Mouse (Mus musculus): ENCODE measurements at regions not wholly inside any gene's neighbourhood (a gene's known extent, or its start where the extent isn't known, plus 50 kb on each side); places are given as distances from the start of the nearest gene placed in this dataset.
A peak's percentile ranks its signal among the peaks of the same experiment; 100 is the strongest.

- DNase-seq, result no peak
These were observed 55.8 kb downstream of the Camk2n1 start for GRCm38 (mm10) chr4:138509901-138510300.

GRCm38 (mm10) chr4:138513876-138514275 is 59.8 kb downstream of the Camk2n1 start:
- no peak overlapping the region for H3K27ac ChIP-seq (ENCODE audit: insufficient read depth, low read depth, low read length)
- WGBS, result 36% methylated on average over 2 of the region's 2 CpGs
- no peak for TF ChIP-seq CTCF (conservative IDR thresholded peaks at IDR 0.05; ENCODE audit: insufficient read depth, insufficient read length, low read depth, low read length)
- TF ChIP-seq POLR2A (IDR thresholded peaks at IDR 0.05; ENCODE audit: low read depth, low read length), result no peak
- H3K4me1 ChIP-seq (ENCODE audit: control insufficient read depth, insufficient read depth, low read length), result peaks cover 8% of the 10 kb centered on the region
- H3K27me3 ChIP-seq (replicated peaks; ENCODE audit: control insufficient read depth, insufficient read depth, low read length), result no peaks in the 10 kb centered on the region
- peak; percentile 62 for DNase-seq
- H3K36me3 ChIP-seq (ENCODE audit: control insufficient read depth, insufficient read depth, low read length), result no peaks in the 10 kb centered on the region
- H3K4me3 ChIP-seq (ENCODE audit: insufficient read depth, low read depth, low read length), result no peak overlapping the region

More at GRCm38 (mm10) chr4:138509901-138510300, 55.8 kb downstream of the Camk2n1 start:
- H3K36me3 ChIP-seq (ENCODE audit: control insufficient read depth, insufficient read depth, low read length), result no peaks in the 10 kb centered on the region
- no peaks in the 10 kb centered on the region for H3K27me3 ChIP-seq (replicated peaks; ENCODE audit: control insufficient read depth, insufficient read depth, low read length)
- H3K4me1 ChIP-seq (ENCODE audit: control insufficient read depth, insufficient read depth, low read length), result no peaks in the 10 kb centered on the region
- WGBS, result 40% methylated on average over 11 of the region's 11 CpGs
- no peak overlapping the region for H3K27ac ChIP-seq (ENCODE audit: insufficient read depth, low read depth, low read length)
- H3K4me3 ChIP-seq (ENCODE audit: insufficient read depth, low read depth, low read length), result no peak overlapping the region
- TF ChIP-seq POLR2A (IDR thresholded peaks at IDR 0.05; ENCODE audit: low read depth, low read length), result no peak
- no peak for TF ChIP-seq CTCF (conservative IDR thresholded peaks at IDR 0.05; ENCODE audit: insufficient read depth, insufficient read length, low read depth, low read length)

All from kidney, adult 2 months (tissue).